Mouse (Mus musculus) c-Kit-positive CD71-negative TER-119-negative erythroid progenitor cells, embryonic 14.5 days (primary cell): ENCODE data around the gene Axin2.

ENCODE experiments used
- DNase-seq: peaks from one replicate; pipeline ENCODE4 v3.0.0-alpha.2; 2013; ENCODE audit warnings: low read depth

The Axin2 gene

DNA sequence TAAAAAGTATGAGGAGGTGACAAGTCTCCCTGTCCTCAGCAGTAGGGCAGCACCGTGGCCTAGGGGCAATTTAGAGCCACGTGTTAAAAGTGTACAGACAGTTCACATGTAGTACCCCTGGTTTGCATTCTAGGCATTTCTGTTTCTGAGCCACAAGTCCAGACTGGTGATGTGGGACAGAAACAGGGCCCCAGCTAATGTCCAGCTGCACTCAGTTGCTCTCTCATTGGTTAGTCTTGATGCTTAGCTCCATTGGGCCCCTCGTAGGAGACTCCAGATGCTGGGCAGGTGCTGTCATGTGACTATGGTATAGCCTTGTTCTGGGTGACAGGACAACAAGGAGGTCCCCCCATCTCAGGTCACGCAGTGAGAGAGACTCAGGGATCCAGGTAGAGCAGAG is 9.0 kb downstream of the Axin2 start:
- DNase-seq, result no peak

DNA sequence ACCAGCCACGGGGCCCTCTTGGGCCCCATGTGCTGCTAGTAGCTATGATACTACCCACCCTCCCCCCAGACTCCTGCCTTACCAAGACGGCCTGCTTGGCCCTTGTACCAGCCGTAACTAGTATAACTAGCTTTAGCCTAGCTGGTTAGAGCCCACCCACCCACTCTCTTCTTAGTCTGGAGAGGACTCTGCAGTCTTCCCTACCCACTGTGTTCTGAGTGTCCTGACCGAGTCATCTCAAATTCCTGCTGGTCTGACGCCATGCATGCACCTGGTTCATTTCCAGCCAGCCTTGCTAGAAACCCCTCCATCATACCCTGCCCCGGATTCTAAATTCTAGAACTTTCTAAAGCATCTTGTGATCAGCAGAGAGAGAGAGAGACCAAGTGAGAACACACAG is 9.6 kb downstream of the Axin2 start:
- no peak for DNase-seq

DNA sequence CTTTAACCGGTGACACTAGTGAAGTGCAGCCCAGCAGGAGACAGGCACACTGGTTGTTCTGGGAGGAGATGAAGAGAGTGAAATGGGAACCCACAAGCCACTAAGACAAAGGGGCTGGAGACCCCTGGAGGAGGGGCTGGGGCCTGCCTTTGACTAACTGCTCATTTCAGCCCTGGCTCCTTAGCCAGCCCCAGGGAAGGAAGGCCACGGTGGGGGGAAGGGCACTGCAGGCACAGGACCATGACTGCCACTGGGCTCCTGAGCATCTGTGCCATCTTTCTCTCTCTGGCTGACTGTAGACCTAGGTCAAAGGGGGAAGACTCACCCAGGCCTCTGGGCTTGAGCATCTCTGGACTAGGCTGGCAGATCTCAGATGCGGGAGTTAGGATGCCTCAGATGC is 10.5 kb downstream of the Axin2 start:
- DNase-seq, result no peak

DNA sequence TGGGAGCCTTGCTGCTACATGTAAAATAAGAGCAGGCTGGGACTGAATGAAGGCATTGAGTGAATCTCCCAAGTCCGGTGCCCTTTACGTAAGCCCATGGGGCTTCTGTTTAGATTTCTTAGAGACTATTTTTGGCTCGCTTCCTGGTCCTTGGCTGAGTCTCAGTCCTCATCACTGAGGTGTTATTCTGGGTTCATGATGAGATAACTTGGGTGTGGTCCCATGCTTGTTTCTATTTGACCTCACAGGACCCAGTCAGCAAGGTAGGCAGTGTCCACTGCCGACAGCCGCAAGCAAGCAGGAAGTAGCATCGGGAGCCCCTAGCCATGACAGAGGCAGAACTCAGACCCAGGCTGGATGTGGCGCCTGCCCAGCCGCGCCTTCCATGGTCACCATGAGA is 13.7 kb downstream of the Axin2 start:
- no peak for DNase-seq

DNA sequence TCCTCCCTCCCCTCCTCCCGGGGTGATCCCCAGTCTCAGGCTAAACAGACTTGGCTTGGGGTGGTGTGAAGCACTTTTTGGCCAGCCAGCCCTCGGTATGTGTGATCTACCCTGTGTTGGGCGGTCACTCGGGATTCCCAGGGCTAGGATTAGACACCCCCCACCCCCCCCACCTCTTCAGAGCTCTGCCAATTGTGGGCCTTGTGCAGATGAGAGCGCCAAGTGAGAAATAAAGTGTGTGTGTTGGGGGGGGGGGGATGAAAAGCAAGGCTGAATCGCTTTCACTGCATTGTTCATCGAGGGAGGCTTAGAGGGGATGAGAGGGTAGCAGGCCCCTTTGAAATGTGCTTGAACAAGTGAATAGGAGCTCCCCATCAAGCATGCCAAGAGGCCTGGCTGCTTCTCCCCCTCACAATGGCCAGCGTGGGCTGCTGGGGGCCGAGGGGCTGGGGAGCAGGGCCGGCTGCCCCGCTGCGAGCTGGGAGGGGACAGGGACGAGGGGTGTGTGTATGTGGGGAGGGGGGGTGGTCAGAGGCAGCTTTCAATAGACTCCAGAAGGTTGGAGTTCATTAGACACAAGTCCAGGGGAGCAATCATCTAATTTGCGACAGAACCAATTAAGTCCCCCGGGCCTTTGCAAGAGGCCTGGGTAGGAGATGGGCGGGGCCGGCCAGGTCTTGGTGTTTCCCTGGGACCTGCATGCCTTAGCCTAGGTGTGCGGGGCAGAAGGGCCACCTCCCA is 15.1 kb downstream of the Axin2 start:
- DNase-seq, result no peak

DNA sequence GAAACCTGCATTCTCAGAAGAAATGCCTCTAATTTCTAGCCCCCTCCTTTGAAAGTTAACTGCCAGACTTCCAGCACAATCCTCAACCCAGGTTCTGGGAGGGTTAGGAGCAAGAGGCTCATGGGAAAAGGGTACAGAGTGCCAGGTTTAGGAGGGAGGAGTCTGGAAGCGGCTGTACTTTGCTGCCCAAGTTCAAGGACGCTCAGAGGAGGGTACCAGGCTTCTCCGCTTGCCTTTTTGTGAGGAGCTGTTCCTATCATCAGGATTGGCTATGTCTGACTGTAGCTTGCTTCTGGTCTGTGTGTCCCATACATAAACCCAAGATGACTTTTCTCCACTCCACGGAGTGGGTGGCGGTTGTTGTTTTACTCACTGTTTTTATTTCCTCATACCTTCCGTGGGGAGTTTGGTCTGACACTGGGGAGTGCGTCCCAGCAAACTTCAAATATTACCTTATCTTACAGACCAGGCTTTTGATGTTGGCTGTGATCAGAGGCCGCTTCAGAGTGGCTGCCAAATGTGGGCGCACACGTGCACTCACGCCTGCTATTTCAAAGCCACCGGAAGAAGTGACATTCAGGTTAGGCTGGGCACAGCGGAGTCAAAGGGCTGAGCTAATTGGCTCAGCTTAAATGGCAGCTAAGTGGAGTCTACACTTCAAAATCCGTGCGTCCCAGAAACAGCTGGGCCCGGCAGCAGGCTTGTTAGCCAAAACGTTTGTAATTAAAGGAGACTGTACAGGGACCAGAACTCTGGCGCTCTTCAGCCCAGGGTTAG is 16.1 kb downstream of the Axin2 start:
- no peak for DNase-seq

DNA sequence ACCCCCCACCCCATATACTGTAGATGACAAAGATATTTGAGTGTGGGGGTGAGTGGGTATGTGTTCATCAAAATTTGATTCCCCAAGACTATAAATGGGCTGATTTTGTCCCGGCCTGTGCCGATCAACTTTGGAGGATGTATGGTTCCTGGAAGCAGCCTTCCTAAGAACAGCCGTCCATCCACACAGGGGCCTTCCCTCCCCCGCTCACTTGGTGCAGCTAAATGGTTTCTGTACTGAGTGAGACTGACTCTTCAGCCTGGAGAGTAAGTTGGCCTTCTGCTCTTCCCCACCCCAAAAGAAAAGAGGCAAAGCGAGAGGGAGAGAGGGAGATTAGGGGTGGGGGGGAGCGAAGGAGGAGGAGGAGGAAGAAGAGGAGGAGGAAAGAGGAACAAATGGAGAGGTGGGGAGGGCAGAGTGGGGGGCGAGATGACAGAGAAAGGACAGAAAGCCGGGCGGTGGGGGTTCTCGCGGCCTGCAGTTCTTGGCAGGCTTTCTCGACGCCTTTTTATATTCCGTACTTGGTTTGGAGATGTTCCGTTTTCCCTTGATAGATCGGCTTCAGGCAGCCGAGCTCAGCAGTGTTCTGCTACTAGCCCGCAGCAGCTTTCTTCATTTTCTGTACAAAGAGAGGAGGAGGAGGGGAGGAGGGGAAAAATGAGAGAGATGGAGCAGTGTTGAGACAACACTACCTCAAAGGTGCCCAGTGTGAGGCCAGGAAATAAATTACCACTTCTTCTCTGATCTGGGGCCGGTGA is 20.7 kb downstream of the Axin2 start:
- no peak for DNase-seq

DNA sequence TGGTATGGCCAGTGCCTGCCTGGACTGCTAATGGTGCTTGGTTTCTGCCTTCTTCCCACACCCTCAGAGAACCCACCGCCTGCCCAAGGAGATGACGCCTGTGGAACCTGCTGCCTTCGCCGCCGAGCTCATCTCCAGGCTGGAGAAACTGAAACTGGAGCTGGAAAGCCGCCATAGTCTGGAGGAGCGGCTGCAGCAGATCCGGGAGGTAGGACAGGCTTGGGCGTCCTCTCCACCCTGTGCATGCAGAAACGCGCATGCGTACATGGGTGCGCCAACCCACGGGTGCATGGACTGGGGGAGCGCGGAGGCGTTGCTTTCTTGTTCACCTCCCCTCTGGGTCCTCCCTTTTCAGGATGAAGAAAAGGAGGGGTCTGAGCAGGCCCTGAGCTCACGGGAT is 21.7 kb downstream of the Axin2 start:
- DNase-seq, result no peak

DNA sequence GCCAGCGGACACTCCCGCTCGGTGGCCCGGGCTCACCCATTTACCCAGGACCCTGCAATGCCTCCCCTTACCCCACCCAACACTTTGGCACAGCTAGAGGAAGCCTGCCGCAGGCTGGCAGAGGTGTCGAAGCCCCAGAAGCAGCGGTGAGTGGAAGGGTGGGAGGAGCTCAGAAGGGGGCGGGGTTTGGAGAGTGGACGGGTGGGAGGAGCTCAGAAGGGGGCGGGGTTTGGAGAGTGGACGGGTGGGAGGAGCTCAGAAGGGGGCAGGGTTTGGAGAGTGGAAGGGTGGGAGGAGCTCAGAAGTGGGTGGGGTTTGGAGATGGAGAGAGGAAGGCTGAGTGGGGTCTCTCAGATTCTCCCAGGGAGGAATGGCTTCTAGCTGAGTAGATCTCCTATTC is 23.6 kb downstream of the Axin2 start:
- no peak for DNase-seq

DNA sequence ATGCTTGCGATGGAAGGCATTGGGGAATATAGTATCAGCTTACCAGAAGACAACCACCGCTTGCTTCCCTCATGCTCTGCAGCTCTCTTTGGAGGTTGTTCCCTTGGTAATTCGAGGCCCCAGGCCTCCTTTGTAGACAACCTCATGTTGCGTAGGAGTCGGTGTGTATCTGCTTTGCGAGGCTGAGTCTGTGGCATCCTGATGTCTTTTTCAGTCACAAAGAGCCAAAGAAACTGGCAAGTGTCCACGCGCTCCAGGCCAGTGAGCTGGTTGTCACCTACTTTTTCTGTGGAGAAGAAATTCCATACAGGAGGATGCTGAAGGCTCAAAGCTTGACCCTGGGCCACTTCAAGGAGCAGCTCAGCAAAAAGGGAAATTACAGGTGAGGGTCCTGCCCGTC is 25.5 kb downstream of the Axin2 start:
- DNase-seq, result no peak

DNA sequence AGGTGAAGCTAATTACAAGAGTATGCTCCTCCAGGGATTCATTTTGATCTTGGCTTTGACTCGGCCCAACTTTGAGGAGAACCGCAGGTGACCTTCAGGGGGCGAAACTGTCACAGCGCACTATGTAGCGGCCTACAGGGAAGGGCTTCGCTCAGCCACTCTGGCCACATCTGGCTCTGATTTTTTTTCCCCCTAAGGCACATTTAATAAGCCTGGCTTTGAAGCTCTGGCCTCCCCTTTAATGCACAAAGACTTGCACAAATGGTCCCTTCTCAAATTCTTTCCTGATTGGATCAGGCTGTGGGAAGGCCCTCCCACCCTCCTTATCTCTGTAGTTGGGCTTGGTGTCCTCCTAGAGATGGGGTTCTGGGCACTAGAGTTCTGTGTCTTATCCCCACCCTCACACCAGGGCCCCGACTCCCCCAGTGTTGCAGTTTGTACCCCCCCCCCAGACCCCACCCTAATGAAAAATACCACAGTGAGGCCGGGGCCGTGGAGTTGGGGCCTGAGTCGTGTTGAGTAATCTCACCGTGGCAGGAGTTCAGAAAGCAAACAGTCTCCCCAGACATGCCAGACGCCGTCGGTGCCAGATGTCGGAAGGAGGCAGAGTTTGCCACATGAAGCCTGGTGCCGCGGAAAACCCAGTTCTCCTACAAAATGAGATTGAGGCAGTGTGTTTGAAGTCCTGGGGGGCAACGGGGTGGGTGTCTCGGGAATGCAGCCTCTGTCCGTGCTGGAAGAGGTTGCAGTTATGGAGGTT is 27.5 kb downstream of the Axin2 start:
- DNase-seq, result no peak

DNA sequence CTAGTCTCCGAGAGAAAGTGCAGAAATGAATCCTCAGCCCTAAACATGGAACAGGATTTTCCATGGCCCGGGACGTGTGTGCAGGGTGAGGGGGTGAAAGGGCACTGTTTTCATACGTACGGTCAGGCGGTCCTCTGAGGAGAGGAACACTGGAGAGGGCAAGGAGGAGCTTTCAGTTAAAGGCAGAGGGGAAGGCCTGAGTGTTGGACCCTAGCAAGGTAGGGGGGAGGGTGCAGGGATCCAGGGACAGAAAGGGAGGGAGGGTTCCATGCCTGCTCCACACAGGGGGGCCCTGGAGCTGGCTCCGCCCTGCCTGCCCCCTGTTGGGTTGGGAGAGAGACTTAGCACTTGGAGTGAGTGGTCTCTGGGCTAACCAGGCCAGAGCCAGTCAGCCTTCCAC is 28.4 kb downstream of the Axin2 start:
- DNase-seq, result no peak

DNA sequence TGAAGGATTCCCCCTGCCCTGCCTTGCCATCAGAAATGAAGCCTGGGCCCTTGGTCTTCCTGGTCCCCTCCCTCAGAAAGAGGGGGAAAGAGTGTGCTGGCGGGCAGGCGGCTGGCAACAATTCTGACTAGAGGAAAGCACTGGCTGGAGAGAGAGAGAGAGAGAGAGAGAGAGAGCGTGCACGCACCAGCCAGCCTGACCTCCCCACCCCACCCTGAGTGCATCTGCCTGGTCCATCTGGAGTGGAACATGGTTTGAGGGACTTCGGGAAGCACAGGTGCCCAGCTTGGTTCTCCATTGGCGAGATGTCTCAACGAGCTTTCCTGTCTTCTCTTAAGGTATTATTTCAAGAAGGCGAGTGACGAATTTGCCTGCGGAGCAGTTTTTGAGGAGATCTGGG is 28.8 kb downstream of the Axin2 start:
- no peak for DNase-seq

DNA sequence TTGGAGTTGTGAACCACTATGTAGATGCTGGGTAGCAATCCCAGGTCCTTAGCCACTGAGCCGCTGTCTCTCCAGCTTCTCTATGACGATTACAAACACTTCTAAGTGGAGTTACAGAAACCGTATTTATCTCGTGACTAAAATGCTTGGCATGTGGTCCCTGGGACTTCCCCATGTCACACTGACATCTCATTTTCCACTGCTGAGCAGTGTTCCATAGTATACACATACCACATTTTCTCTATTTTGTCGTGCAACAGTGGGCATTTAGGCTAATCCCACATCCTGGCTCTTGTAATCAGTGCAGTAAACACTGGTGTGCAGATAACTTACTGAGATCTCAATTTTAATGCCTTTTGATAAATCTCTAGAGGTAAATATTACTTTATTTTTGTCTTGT is 32.2 kb downstream of the Axin2 start:
- no peak for DNase-seq

DNA sequence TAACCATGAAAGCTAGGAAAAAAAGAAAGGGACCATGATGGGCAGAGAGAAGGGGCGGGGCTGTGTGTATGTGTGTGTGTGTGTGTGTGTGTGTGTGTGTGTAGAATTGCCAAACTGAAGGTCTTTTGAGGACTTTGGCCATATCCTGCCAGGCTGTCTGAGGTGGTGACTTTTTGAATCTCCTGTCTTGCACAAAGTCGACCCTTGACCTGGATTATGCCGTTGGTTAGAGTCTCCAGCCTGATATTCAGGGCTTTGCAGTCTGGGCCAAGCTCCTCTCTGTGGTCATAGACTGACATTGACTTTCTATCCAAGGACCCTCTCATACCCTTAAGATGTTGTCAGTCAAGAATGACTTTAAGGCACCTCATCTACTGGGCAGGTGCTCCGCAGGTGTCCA is 35.8 kb downstream of the Axin2 start:
- no peak for DNase-seq

DNA sequence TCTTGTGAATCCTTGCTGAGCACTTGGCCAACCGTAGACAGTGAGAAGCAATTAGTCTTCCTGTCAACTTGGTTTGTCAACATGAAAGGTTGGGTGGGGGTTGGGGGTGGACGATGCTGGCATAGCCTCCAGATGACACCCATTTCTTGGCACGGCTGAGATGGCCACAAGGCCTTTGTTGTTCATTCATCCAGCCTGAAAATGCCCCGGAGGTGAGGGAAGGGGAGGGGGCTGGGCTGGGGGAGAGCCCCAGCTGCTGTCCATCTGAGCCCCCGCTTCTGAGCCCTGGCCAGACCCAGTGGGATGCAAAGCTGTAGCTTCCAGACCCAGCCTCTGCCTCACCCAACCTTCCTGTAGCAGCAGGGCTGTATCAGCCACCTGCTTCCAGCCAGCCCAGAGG is 38.2 kb downstream of the Axin2 start:
- no peak for DNase-seq

DNA sequence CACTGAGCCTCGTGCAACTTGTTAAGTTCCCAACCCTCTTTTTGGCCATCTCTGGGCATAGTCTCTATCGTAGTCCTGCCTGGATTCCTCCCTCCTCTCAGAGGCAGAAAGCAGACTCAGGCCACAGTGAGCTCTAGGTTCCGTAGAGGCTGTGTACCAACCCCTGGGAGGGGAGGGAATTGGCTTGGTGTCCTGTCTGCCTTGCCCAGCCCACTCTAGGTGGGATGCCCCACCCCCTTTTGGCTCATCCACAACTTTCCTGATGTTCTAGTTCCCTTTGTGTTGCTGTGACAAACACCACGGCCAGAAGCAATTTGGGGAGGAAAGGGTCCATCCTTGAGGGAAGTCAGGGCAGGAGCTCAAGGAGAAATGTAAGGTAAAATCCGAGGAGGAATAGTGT is 39.0 kb downstream of the Axin2 start:
- no peak for DNase-seq

DNA sequence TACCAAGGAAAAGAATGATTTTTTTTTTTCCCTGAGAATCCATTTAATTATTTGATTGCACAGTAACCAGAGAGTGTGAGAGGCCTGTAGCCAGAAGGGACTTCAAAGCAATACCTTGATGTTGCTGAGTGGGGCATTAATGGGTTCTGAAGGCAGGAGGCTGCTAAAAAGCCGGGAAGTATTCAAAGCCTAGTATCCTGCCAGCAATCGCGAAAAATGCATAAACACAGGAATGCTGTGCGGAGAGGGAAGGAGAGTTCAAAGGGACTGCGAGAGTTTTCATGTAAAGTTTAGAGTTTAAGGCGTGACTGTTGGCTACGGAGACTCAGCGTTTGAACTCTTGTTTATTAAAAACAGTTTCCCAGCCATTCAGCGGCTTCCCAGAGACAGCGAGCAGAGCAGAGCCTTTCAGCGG is 41.5 kb downstream of the Axin2 start:
- no peak for DNase-seq

DNA sequence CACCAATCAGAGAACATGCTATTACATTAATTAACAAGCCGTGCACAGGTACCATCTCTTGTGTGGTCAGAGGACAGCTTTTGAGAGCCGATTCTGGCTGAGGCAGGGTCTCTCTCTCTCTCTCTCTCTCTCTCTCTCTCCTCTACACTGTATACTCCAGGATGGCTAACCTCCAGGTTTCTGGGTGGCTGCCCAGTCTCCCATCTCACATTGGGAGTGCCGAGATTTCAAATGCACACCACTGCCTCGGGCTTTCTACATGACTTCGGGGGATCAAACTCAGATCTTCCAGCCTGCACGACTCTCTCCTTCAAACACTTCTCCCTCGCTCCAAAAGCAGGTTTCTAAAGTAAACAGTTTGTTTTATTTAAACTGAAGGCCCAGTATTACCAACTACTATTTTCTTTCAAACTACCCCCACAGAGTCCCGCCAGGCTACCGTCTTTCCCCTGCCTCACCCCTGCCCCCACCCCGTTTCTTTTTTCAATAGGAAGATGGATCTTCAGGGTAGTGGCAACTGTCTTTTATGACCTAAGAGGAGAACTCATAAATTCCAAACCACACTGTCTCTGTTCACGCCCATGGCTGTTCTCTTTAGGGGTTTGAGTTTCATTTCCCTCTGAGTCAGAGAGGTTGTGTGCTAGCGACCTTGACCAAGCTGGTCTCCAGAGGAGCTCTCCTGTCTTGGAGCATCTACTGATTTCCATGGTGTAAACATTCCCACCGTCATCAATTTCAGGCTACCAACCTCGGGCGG is 43.5 kb downstream of the Axin2 start:
- DNase-seq, result no peak

DNA sequence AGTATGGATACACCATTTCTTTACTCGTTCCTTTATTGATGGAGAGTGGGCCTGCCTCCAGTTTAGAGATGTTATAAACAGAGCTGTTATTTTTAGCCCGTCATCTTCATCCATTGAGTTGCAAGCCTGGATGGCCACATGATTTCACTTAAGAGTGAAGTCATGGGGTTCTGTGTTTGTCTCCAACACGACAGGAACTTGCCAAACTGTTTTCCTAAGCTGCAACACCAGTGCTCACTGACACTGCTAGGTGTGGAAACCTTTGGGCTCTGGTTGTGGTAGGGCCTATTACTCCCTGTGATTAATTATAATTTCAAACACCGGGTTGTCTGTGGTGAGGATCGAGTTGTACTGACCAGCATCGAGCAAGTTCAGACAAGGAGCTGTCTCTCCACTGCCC is 45.6 kb downstream of the Axin2 start:
- no peak for DNase-seq

DNA sequence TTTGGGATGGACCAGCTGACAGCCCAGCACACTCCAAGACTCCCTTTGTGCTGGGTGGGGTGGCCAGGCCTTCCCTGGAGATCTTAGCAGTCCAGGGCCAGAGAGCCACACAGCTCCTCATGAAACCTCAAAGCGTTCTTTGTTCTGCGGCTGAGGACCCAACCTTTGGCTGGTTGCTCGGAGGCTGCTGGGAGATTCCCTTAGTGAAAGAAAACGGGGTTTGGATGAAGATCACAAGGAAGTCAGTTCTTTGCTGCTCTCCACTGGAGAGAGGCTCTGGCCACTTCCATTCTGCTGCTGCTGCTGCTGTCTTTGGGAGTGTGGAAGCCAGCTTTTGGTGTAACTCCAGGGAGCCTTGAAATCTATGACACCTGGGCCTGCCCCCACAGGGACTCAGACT is 53.3 kb downstream of the Axin2 start:
- no peak for DNase-seq

DNA sequence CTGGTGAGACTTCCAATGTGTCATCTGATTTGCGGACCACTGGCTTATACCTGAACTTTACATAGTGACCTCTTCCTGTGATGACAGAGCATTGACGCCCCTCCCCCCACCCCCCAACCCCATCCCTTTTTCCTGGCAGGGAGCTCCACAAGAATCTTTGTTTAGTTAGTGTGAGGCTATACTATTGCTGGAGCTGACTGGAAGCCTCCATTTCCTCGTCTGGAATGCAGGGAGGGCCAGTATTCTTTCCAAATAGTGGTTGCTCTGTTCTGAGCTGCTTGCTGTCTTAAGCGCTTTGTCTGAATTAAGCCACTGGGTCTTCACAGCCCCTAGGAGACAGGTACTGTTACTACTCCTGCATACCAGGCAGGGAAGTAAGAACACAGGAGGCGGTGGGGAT is 53.7 kb downstream of the Axin2 start:
- no peak for DNase-seq
